Mouse (Mus musculus) mesoderm, embryonic 11.5 days (tissue): Measurements from ENCODE around the gene Tenm4.
A peak's percentile ranks its signal among the peaks of the same experiment; 100 is the strongest.
"Not testable (repeated sequence)": the region's sequence is repeated elsewhere in the genome, so short reads cannot be mapped to it uniquely, and the experiment has no call there.

Experiments used
- DNase-seq: peaks from one replicate; pipeline ENCODE4 v3.0.0-alpha.2; 2012; ENCODE audit warnings: low read depth, low spot score

Tenm4 gene

GRCm38 (mm10) chr7:96572995-96573394 lies 401.9 kb downstream of the Tenm4 start:
- no peak for DNase-seq

GRCm38 (mm10) chr7:96575202-96575650 lies 404.2 kb downstream of the Tenm4 start:
- DNase-seq = no peak

- no peak for DNase-seq
Measured at GRCm38 (mm10) chr7:96582752-96583151, 411.7 kb downstream of the Tenm4 start.

DNA sequence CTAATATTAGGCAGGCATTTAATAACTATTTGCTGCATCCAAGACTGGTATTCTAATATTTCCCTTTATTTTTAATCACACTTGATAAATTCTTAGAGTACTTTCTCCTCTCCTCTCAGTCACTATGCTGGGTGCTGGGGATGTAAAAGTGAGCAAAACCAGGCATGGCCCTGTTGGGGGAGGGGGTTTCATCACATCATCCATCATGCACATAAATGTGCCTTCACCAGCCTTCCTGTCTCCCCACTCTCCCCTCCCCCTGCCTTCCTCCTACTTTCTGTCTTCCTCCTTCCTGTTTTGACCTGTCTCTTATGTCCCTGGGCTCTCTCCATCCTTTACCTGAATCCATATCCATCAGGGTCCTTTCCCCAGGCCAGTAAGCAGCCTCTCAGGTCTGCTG lies 416.4 kb downstream of the Tenm4 start:
- DNase-seq = peak; percentile 42

GRCm38 (mm10) chr7:96588567-96588966 lies 417.5 kb downstream of the Tenm4 start:
- no peak for DNase-seq

- no peak for DNase-seq
Measured at GRCm38 (mm10) chr7:96595535-96596295, 424.7 kb downstream of the Tenm4 start.

DNA sequence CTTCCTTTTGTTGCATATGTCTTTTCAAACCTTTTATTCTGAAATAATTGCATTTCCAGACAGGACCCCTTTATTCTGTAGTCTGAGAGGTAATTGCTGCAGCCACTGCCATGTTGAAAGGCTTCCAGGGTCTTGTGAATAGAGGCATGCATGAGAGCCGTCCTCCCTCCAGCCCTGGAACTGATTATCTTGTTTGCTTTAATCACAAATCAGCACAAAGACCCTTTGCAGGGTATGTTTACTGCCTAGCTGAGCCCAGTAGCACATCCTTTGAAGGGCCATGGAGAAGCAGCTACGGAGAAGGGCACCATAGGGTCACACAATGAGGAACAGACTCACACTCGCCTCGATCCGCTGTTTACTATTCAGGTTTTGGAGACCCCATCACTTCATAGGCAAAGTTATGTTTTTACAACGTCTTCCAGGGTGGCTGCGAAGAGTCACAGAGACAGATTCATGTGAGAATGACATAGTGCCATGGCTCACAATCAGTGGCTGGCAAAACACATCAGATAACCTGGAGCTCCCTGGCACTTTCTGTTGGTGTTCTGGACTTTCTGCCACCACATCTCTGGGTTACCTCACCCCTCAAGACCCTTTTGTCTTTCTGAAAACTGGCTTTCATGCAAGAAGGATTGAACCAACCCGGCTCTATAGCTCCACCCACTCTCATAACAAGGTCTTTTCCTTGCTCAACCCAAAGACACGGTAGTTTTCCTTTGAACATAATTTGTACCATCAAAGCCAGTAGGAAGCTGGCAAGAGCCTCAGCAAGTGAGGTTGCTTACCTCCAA lies 425.6 kb downstream of the Tenm4 start:
- no peak for DNase-seq

DNA sequence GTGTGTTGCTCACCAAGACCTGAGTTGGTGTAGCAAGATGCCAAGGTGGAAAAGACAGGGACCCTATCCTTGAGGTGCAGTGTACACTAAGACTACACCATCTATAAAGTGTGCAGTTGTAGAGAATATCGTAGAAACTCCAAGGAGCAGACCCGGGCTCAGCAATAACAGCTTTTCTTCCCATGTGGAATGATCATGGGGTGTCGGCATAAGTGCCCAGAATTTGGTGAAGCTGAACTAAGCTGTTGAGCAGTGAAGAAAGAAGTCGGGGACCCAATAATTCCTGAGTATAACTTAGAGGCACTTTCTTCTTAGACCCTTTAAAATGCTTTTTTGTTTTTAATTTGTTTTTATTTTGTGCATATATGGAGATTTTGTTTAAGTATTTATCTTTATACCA lies 426.8 kb downstream of the Tenm4 start:
- no peak for DNase-seq

GRCm38 (mm10) chr7:96599081-96599480 lies 428.0 kb downstream of the Tenm4 start:
- no peak for DNase-seq

GRCm38 (mm10) chr7:96600381-96600941 lies 429.4 kb downstream of the Tenm4 start:
- DNase-seq = no peak

- no peak for DNase-seq
Measured at GRCm38 (mm10) chr7:96604091-96604745, 433.2 kb downstream of the Tenm4 start.

DNA sequence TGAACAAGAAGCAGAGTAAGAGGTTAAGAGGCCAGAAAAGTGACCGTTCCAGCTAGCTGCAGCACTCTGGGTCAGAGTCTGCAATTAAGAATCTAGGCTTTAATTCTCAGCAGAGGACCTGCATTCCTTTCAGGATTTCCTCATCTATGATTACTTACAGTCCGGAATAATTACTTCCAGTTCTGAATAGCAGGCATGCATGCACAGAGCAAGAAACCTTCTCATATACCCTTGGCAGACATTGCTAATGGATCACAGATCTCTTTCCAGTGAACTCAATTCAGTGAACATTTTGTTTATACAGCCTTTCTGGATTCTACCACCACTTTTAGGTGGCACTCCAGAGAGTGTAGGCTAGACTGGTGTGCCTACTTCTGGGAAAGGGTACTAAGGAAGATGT lies 434.3 kb downstream of the Tenm4 start:
- DNase-seq = no peak

GRCm38 (mm10) chr7:96609854-96610586 lies 439.0 kb downstream of the Tenm4 start:
- DNase-seq = peak; percentile 44

DNA sequence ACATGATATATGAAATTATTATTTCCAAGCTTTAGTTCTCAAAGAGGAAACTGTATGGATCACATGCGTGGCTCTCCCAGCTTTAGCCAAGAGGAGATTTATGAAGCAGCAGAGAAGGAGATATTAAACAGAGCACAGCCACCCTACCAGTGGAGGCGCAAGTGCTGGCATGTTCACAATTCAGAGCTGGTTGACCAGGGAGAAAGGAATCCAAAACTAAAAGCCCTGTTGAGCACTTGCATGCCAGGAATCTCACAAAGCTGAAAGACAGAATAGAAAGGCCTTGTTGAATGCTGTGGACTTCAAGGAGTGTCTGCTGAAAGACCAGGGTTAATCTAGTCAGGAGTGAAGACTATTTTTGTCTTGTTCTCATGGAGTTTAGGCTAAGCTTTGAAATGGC lies 446.3 kb downstream of the Tenm4 start:
- no peak for DNase-seq

DNA sequence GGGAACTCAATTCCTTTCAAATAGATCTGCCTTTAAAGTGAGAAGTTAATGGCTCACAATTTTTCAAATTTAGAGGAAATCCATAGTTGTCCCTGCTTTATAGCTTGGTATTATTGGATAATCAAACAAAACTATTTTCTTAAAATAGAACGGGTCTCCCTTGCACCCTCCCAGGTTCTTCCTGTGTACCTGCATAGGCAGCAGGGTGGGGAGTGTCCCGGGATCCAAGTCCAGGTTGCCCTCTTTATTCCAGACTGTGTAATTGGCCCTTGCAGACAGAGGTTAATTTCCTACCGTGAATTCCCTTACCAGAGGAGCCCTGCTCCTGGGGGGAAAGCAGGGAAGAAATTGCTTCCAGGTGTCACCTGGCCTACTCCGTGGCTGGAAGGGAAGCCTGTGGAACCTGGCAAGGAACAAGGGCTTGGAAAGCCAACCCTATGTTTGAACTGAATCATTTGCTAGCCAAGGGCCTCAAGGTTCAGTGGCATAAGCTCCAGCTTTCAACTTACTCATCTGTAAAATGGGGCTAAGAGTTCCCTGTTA lies 449.0 kb downstream of the Tenm4 start:
- no peak for DNase-seq

DNA sequence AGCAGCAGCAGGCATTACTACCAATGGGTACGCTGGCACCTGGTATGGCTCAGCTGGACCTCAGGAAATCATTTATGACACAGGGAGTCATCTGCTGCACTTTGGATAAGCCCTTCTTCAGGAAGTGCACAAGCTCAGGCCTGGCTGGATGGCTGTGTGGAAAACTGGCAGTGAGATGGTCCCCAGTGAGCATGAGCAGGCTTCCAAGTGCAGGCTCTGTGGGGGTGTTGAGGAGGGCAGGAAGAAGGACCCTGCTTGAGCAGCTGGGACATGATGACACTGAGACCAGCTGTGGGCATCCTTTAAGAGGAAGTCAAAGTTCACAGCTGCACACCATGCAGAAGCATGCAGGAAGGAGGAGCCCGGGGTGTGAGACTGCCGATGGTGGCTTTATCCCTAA lies 455.3 kb downstream of the Tenm4 start:
- DNase-seq = no peak

DNA sequence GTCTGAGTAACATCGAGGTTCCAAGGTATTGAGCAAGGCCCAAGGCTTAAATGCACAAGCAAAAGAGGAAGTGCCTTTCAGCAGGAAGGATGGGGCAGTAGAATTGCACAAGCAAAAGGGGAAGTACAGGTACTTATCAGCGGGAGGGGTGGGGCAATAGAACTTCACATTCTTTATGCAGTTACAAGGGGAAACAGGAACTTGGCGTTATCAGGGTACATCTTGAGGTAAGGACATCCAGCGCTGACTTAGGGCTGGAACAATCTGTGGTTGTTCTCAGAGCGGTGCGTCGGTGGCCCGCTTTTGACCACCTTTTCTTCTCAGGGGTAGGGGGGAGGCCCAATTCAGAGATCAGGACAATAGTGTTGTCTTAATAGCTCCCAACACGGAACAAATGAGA lies 459.5 kb downstream of the Tenm4 start:
- DNase-seq = not testable (repeated sequence)

DNA sequence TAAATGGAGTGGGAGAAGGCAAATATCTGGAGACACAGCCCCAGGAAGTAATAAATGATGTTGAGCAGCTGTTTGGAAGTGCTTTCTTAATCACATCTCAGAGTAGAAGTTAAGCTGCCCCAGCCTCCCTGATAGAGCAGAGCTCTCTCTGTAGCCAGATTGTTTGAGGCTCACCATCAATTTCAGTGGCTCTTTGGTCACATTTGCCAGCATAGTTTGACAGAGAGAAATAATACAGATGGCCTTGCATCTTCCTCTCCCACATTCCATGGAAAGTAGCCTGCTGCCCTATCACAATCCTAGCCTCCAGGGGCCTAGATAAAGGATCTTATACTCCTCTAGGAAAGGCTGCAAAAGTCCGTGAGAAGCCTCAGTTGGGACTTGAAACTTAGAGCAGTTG lies 462.0 kb downstream of the Tenm4 start:
- DNase-seq = no peak

- DNase-seq = peak; percentile 50
Measured at GRCm38 (mm10) chr7:96635830-96636440, 464.9 kb downstream of the Tenm4 start.

GRCm38 (mm10) chr7:96643461-96644204 lies 472.6 kb downstream of the Tenm4 start:
- DNase-seq = peak; percentile 89
